Mouse (Mus musculus) cortical plate, adult 2 months (tissue): ENCODE measurements around the gene Cwc27.

ENCODE experiments used
- CTCF ChIP-seq: fragments of 200-500 bp; IDR thresholded peaks from 2 replicates; pipeline ENCODE4 v1.5.1; 2011; ENCODE audit warnings: mild to moderate bottlenecking, control low read depth, low read length; ENCODE audit not compliant: insufficient read depth; ENCODE audit errors: extremely low read depth
- POLR2A ChIP-seq: fragments of 200-500 bp; IDR thresholded peaks from 2 replicates; pipeline ENCODE4 v1.6.1; 2011; ENCODE audit warnings: mild to moderate bottlenecking, low read length, control low read depth; ENCODE audit not compliant: insufficient read depth; ENCODE audit errors: extremely low read depth

DNA sequence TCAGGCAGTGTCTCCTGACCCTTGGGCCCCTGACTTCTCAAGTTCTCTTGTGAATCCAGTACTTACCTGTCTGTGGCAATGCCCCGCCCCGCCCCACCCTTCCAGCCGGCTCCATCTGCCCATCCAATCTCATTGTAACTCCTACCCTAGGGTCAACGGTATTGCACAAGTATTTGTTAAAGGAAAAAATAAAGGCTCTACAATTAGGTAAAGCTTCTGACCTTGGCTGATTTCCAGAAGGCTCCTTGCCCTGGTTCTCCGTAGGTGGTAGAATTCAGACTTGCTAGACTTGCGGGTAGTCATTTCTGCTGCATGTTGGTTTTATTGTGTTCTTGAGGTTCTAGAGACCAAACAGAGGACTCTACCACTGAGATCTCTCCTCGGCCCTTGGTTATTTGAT, 226.0 kb downstream of the Cwc27 start:
- TF ChIP-seq CTCF (no peak), POLR2A (no peak)
